Mouse (Mus musculus): ENCODE measurements around the gene Sub1. TPM values are rescaled to one million over a fixed set of nuclear protein-coding genes. Genes with fewer than 3 reads are reported as not detected.

Gene Sub1
- total RNA-seq (2021) (100 to 1,000 TPM; 175 to 199 TPM), polyA plus RNA-seq (2012; rRNA removed) (0.47 and 0.56 TPM in 2 replicates)
- long read RNA-seq, transcript Sub1-201 (5 exons, 3,372 nt) = major isoform, 129 of 134 reads
- long read RNA-seq, partial matches to known transcripts = 1 of 134 reads
- long read RNA-seq, other reads (novel, unspliced or antisense) = 4 of 134 reads

- no peak for DNase-seq
Measured at GRCm38 (mm10) chr15:11996883-11997282, at the start of gene Sub1. Sub1 (minus strand) TSS chr15:11996983.

DNA sequence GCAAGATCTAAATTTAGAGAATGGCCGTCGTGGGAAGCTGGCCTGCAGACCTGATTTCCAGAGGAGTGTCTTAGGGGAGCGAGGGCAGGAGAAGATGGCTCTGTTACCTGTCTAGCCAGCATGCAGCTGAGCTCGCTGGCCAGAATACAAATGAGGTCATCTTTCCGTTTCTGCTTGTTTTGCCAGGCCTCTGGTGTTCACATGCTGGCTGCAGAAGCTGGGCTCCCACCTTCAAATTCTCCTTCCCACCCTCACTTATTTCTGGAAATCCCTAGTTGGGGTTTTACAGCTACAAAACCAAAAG lies 43.6 kb upstream of the Sub1 start:
- no peak for DNase-seq

- DNase-seq = no peak
Measured at GRCm38 (mm10) chr15:12039671-12040406, 43.1 kb upstream of the Sub1 start.

DNA sequence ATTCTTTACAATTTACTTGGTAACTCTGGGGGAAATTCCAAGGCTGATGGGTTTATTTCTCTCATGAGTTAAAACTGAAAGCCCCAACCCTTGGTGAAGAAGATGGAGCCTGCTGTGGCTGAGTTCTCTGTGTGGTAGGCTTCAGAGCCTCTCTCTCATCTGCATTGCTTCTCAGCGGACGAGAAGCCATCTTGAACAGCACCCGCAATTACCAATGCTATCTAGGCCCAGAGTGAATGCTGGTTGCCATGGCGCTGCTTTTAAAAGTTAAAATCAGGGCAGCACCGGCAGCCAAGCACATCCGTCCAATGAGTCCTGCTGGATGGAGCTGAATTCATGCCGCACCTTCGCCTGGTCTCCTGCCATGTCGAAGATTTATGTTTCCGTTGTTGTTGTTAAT lies 42.5 kb upstream of the Sub1 start:
- DNase-seq = no peak

- no peak for DNase-seq
Measured at GRCm38 (mm10) chr15:12037866-12038625, 41.3 kb upstream of the Sub1 start.

GRCm38 (mm10) chr15:12037217-12037616 lies 40.4 kb upstream of the Sub1 start:
- DNase-seq = no peak

GRCm38 (mm10) chr15:12036675-12037074 lies 39.9 kb upstream of the Sub1 start:
- no peak for DNase-seq

DNA sequence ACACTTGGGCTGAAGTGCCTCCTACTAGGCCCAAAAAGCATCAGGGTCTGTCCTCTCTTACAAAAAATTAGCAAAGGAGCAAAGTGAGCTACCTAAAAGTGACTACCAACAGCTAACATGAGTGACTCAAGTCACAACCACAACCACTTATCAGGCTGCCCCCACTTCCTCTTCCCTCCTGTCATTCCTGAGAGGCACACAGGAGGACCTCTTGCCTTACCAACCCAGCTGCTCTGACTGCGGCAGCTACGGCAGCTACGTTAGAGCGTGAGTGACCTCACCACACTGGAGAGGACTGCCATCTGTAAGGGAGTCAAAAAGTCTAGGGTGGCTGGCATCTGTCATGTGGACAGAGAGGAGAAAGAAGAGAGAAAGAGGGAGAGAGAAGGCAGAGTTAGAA lies 37.5 kb upstream of the Sub1 start:
- DNase-seq = no peak

DNA sequence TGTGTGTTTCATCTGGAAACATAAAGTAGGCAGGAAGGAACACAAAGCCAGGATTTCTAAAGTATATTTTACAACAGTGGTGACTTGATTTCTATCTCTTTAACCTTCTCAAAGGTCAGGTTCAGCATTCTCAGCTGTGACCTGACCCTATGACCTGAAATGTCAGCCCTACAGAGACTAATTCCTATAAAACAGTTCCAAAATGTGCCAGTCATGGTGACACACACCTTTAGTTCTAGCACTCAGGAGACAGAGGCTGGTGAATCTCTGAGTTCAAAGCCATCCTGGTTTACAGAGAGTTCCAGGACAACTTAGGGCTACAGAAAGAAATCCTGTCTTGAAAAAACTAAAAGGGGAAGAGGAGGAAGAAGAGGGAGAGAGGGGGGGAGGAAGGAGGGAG lies 36.4 kb upstream of the Sub1 start:
- DNase-seq = no peak

DNA sequence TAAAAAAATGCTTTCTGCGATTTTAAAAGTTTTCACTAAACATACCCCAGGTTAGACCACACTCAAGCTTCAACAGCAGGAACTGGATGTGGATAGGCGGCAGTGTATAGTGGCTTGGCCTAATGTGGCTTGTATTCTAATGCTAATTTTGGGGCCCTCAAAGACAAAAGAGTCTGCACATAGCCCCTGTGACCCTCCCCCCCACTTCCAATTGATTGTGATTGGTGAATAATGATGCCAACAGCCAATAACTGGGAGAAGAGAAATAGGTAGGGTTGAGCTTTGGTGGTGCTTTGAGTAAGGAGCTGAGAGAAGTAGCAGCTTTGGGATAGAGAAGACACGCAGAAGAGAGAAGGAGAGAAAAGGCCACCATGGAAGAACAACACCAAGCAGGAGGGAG lies 35.7 kb upstream of the Sub1 start:
- no peak for DNase-seq

- DNase-seq = no peak
Measured at GRCm38 (mm10) chr15:12031861-12032260, 35.1 kb upstream of the Sub1 start.

- no peak for DNase-seq
Measured at GRCm38 (mm10) chr15:12030221-12030620, 33.4 kb upstream of the Sub1 start.

DNA sequence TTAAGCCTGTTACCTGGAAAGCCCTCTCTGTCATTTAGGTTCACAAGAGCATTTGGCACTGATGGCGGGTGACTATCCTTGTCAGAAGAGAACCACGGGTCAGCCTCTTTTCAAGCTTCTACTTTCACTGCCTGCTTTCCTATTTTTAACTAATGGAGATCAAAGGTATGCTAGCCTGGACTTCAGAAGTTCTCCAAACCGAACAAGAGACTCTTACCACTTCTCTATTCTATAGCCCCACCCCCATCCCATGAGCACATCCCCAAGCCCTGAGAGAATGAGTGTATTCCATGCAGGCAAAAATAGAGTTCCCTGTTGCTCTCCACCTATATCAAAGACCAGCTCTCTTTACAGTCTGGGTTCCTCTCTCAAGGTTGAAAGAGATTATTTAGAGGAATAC lies 31.0 kb upstream of the Sub1 start:
- no peak for DNase-seq

GRCm38 (mm10) chr15:12026932-12027450 lies 30.2 kb upstream of the Sub1 start:
- DNase-seq = no peak

- no peak for DNase-seq
Measured at GRCm38 (mm10) chr15:12026026-12026425, 29.2 kb upstream of the Sub1 start.

- DNase-seq = no peak
Measured at GRCm38 (mm10) chr15:12025341-12025740, 28.6 kb upstream of the Sub1 start.

DNA sequence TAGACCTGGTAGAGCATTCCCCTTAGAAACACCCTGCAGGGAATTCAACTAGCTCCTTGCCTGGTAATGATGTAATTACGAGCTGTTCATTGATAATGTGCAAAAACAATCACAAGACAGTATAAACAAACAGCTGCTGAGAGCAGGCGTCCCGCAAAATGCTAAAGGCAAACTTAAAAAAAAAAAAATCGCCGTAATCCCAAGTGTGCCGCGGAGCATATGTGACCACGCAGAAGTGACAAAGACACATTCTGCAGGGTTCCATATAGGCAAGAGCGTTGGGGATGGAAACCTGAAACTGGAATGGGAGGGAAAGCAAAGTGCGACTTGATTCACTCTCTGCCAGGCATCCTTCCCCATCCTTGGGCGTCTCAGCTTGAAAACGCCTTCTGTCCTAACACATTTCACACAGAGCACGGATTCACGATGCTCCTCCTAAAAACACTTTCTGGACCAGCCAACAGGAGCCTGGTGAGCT lies 28.0 kb upstream of the Sub1 start:
- DNase-seq = no peak

DNA sequence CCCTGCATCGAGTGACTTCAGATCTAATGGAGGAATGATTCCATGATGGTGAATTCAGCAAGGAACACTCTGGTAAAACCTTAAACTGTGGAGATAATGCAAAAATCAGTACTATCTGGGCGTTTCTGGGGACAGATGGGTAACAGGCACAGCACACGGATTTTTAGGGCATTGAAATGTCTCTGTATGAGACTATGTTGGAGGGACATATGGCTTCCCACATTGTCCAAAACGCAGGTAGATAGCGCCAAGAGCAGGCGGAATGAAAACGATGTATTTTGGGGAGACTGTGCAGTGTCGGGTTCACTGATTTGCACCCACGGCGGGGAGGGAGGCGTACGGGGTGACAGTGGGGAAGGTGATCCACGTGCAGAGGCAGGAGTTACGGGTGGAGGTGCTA lies 22.7 kb upstream of the Sub1 start:
- no peak for DNase-seq

DNA sequence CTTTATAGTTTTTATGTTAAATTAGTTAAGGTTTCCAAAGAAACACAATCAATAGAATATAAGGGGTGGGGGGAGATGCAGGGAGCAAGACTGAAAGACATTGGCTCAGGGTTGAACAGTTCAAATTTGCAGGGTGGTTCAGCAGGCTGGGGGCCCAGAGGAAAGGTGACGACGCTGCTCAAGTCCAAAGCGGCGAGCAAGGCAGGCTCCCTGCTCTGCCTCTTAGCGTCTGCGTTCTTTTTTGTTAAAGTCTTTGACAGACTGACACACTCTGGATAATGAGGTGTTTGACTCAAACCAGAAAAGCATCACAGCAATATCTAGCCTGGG lies 21.6 kb upstream of the Sub1 start:
- no peak for DNase-seq

GRCm38 (mm10) chr15:12017700-12018427 lies 21.1 kb upstream of the Sub1 start:
- no peak for DNase-seq

- DNase-seq = no peak
Measured at GRCm38 (mm10) chr15:12014197-12014905, 17.6 kb upstream of the Sub1 start.

All from adrenal gland, adult 2 months (tissue).